Mouse (Mus musculus): ENCODE data around the gene Syk. TPM values are rescaled to one million over a fixed set of nuclear protein-coding genes. Genes with fewer than 3 reads are reported as not detected.
A peak's percentile ranks its signal among the peaks of the same experiment; 100 is the strongest.

Gene Syk
- total and polyA plus RNA-seq, 2 experiments: 1.9 to 3.0 TPM

- Histone ChIP-seq H3K27ac (replicated peaks; ENCODE audit: insufficient read depth, low read depth, low read length) (no peak overlapping the region), H3K9ac (ENCODE audit: low read depth, low read length) (no peak overlapping the region), H3K4me1 (ENCODE audit: control insufficient read depth, insufficient read depth, low read length) (no peaks in the 10 kb centered on the region), H3K4me3 (ENCODE audit: insufficient read depth, low read depth, low read length) (no peak overlapping the region), H3K27me3 (ENCODE audit: control insufficient read depth, insufficient read depth, low read length) (no peaks in the 10 kb centered on the region), H3K36me3 (ENCODE audit: control insufficient read depth, insufficient read depth, low read length) (no peaks in the 10 kb centered on the region), H3K79me2 (ENCODE audit: control insufficient read depth, insufficient read depth, low read length) (no peaks in the 10 kb centered on the region)
- DNase-seq (ENCODE audit: extremely low read depth, low read depth, low spot score): peak; percentile 23
- TF ChIP-seq CTCF (IDR thresholded peaks at IDR 0.05; ENCODE audit: low read depth, low read length) (no peak), POLR2A (IDR thresholded peaks at IDR 0.05; ENCODE audit: extremely low read depth, insufficient read depth, low read length) (no peak)
- WGBS: 73% methylated on average over 10 of the region's 10 CpGs
These were observed 53.3 kb downstream of the Syk start for GRCm38 (mm10) chr13:52636176-52636748.

GRCm38 (mm10) chr13:52646566-52646965, 63.6 kb downstream of the Syk start:
- Histone ChIP-seq H3K36me3 (ENCODE audit: control insufficient read depth, insufficient read depth, low read length) (no peaks in the 10 kb centered on the region), H3K4me3 (ENCODE audit: insufficient read depth, low read depth, low read length) (no peak overlapping the region), H3K27me3 (ENCODE audit: control insufficient read depth, insufficient read depth, low read length) (no peaks in the 10 kb centered on the region), H3K27ac (replicated peaks; ENCODE audit: insufficient read depth, low read depth, low read length) (no peak overlapping the region), H3K4me1 (ENCODE audit: control insufficient read depth, insufficient read depth, low read length) (no peaks in the 10 kb centered on the region), H3K79me2 (ENCODE audit: control insufficient read depth, insufficient read depth, low read length) (no peaks in the 10 kb centered on the region), H3K9ac (ENCODE audit: low read depth, low read length) (no peak overlapping the region)
- TF ChIP-seq CTCF (IDR thresholded peaks at IDR 0.05; ENCODE audit: low read depth, low read length): no peak
- TF ChIP-seq POLR2A (IDR thresholded peaks at IDR 0.05; ENCODE audit: extremely low read depth, insufficient read depth, low read length): no peak
- DNase-seq (ENCODE audit: extremely low read depth, low read depth, low spot score): no peak
- WGBS: 81% methylated on average over 3 of the region's 3 CpGs

GRCm38 (mm10) chr13:52647996-52648712, 65.2 kb downstream of the Syk start:
- Histone ChIP-seq H3K9ac (ENCODE audit: low read depth, low read length) (no peak overlapping the region), H3K79me2 (ENCODE audit: control insufficient read depth, insufficient read depth, low read length) (no peaks in the 10 kb centered on the region), H3K27ac (replicated peaks; ENCODE audit: insufficient read depth, low read depth, low read length) (no peak overlapping the region), H3K4me1 (ENCODE audit: control insufficient read depth, insufficient read depth, low read length) (no peaks in the 10 kb centered on the region), H3K4me3 (ENCODE audit: insufficient read depth, low read depth, low read length) (no peak overlapping the region), H3K36me3 (ENCODE audit: control insufficient read depth, insufficient read depth, low read length) (no peaks in the 10 kb centered on the region), H3K27me3 (ENCODE audit: control insufficient read depth, insufficient read depth, low read length) (no peaks in the 10 kb centered on the region)
- no peak for DNase-seq (ENCODE audit: extremely low read depth, low read depth, low spot score)
- no peak for TF ChIP-seq CTCF (IDR thresholded peaks at IDR 0.05; ENCODE audit: low read depth, low read length)
- no peak for TF ChIP-seq POLR2A (IDR thresholded peaks at IDR 0.05; ENCODE audit: extremely low read depth, insufficient read depth, low read length)
- 63% methylated on average over 11 of the region's 11 CpGs for WGBS

GRCm38 (mm10) chr13:52649791-52650418, 66.9 kb downstream of the Syk start:
- WGBS: 94% methylated on average over 6 of the region's 6 CpGs
- H3K9ac ChIP-seq (ENCODE audit: low read depth, low read length): no peak overlapping the region
- no peak for TF ChIP-seq CTCF (IDR thresholded peaks at IDR 0.05; ENCODE audit: low read depth, low read length)
- TF ChIP-seq POLR2A (IDR thresholded peaks at IDR 0.05; ENCODE audit: extremely low read depth, insufficient read depth, low read length): no peak

DNA sequence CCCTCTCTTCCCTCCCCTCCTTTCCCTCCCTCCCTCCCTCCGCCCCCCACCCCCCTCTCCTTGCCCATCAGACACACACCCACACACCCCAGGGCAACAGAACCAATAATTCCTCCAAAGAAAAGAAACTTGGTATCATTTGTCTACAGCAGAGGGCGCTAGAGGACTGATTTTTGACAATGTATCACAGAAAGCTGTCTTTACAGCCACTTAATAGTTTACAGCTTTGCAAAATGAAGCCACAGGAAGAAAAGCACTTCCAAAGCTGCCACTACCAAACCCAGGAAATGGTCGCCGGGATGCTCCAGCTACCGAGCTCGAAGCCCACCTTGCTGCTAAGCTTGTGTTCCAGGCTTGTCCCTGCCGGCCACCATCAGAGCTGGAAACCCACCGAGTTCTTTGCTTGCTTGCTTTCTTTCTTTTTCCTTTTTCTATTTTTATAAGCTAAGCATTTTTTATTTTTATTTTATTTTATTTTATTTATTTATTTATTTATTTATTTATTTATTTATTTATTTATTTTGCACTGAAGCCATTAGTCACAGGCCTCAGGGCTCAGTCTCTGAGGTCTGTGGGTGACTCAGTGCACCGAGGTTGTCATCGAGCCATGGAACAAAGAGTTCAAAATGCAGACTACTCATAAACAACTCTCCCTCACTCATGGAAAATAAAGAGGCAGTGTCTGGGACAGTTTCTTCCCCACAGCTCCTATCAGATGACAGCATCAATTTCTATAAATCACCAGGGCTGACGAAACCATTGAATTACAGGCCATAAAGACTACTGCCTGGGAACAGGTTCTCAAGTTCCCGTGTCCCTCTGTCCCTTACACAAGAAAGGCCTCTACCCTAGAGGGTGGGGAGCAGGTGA, 68.6 kb downstream of the Syk start:
- H3K4me1 ChIP-seq (ENCODE audit: control insufficient read depth, insufficient read depth, low read length): no peaks in the 10 kb centered on the region
- peak; percentile 39 for DNase-seq (ENCODE audit: extremely low read depth, low read depth, low spot score)
- TF ChIP-seq POLR2A (IDR thresholded peaks at IDR 0.05; ENCODE audit: extremely low read depth, insufficient read depth, low read length): no peak
- peak; percentile 14 for TF ChIP-seq CTCF (IDR thresholded peaks at IDR 0.05; ENCODE audit: low read depth, low read length)
- H3K79me2 ChIP-seq (ENCODE audit: control insufficient read depth, insufficient read depth, low read length): no peaks in the 10 kb centered on the region
- H3K27me3 ChIP-seq (ENCODE audit: control insufficient read depth, insufficient read depth, low read length): no peaks in the 10 kb centered on the region
- no peak overlapping the region for H3K4me3 ChIP-seq (ENCODE audit: insufficient read depth, low read depth, low read length)
- H3K9ac ChIP-seq (ENCODE audit: low read depth, low read length): no peak overlapping the region
- H3K27ac ChIP-seq (replicated peaks; ENCODE audit: insufficient read depth, low read depth, low read length): no peak overlapping the region
- WGBS: 54% methylated on average over 11 of the region's 12 CpGs
- H3K36me3 ChIP-seq (ENCODE audit: control insufficient read depth, insufficient read depth, low read length): no peaks in the 10 kb centered on the region

More at GRCm38 (mm10) chr13:52649791-52650418, 66.9 kb downstream of the Syk start:
- DNase-seq (ENCODE audit: extremely low read depth, low read depth, low spot score): no peak
- H3K4me3 ChIP-seq (ENCODE audit: insufficient read depth, low read depth, low read length): no peak overlapping the region
- no peaks in the 10 kb centered on the region for H3K79me2 ChIP-seq (ENCODE audit: control insufficient read depth, insufficient read depth, low read length)
- no peaks in the 10 kb centered on the region for H3K4me1 ChIP-seq (ENCODE audit: control insufficient read depth, insufficient read depth, low read length)
- H3K27me3 ChIP-seq (ENCODE audit: control insufficient read depth, insufficient read depth, low read length): no peaks in the 10 kb centered on the region
- H3K36me3 ChIP-seq (ENCODE audit: control insufficient read depth, insufficient read depth, low read length): no peaks in the 10 kb centered on the region
- no peak overlapping the region for H3K27ac ChIP-seq (replicated peaks; ENCODE audit: insufficient read depth, low read depth, low read length)

Data from liver, adult 2 months (tissue).